Mouse (Mus musculus) bone marrow, adult 2 months (tissue): ENCODE measurements at regions not wholly inside any gene's neighbourhood (a gene's known extent, or its start where the extent isn't known, plus 50 kb on each side); places are given as distances from the start of the nearest gene placed in this dataset.

Experiments used
- CTCF ChIP-seq: fragments of 200-500 bp; IDR thresholded peaks from 2 replicates; pipeline ENCODE4 v1.5.1; 2011; ENCODE audit warnings: low read length, control low read depth; ENCODE audit not compliant: control insufficient read depth, insufficient read depth
- POLR2A ChIP-seq: fragments of 200-500 bp; IDR thresholded peaks from 2 replicates; pipeline ENCODE4 v1.6.1; 2011; ENCODE audit warnings: low read depth, mild to moderate bottlenecking, control low read depth, low read length, borderline replicate concordance; ENCODE audit not compliant: control insufficient read depth

- no peak for TF ChIP-seq POLR2A
- TF ChIP-seq CTCF, result no peak
Observed at GRCm38 (mm10) chr15:63717812-63718211, 127.2 kb downstream of the Gsdmc2 start.
